ENCODE assay signal across 11 mouse cellular contexts in genomic region chr15:59187566-59187965, GRCm38 (mm10).
"Had no signal": no experiment of that assay in that cellular context is flagged by ENCODE, and none has a peak within 500 bp of the region (broad histone marks: within the 10 kb centered on the region; RNA-seq: fewer than 3 reads in every experiment).

No protein-coding gene starts in this region.

- H3K4me1 ChIP-seq: liver, embryonic 15.5 days had no signal

- H3K9ac ChIP-seq: liver, embryonic 15.5 days; lung, embryonic 15.5 days; midbrain, embryonic 13.5 days; neural tube, embryonic 15.5 days had no signal

- ATAC-seq: intestine, embryonic 16.5 days had no signal

- H3K27ac ChIP-seq: liver, embryonic 15.5 days; midbrain, embryonic 13.5 days; neural tube, embryonic 15.5 days; stomach, postnatal 0 days had no signal

- H3K4me3 ChIP-seq: liver, embryonic 15.5 days; lung, embryonic 15.5 days; midbrain, embryonic 13.5 days; myocyte; neural tube, embryonic 15.5 days had no signal

- H3K4me2 ChIP-seq: liver, embryonic 11.5 days; liver, embryonic 15.5 days; lung, embryonic 15.5 days; midbrain, embryonic 13.5 days; neural tube, embryonic 15.5 days had no signal

- H3K27me3 ChIP-seq: liver, embryonic 15.5 days; lung, embryonic 15.5 days; midbrain, embryonic 13.5 days; neural tube, embryonic 15.5 days had no signal

- DNase-seq: kidney, adult 8-10 months; left cerebral cortex, postnatal 4 days; thymus, postnatal 4 days had no signal

- H3K9me3 ChIP-seq: liver, embryonic 15.5 days; lung, embryonic 15.5 days; midbrain, embryonic 13.5 days; neural tube, embryonic 15.5 days had no signal

- H3K36me3 ChIP-seq: liver, embryonic 15.5 days; lung, embryonic 15.5 days; midbrain, embryonic 13.5 days; neural tube, embryonic 15.5 days had no signal
